Mouse (Mus musculus) embryonic facial prominence, embryonic 13.5 days (tissue): ENCODE measurements at regions not wholly inside any gene's neighbourhood (a gene's known extent, or its start where the extent isn't known, plus 50 kb on each side); places are given as distances from the start of the nearest gene placed in this dataset.

Experiments used
- ATAC-seq: fragments of 200-750 bp; cut with Nextera tagmentation; 2 replicates; pipeline ENCODE4 v1.8.0; 2017; ENCODE audit warnings: low read depth; ENCODE audit not compliant: insufficient number of reproducible peaks, insufficient read depth, low FRiP score, low TSS enrichment
- H3K27ac ChIP-seq: fragments of 300-500 bp; sonication (generic); 2 replicates; pipeline ENCODE4 v1.5.1; 2015; ENCODE audit warnings: moderate library complexity, mild to moderate bottlenecking, inconsistent platforms
- H3K27me3 ChIP-seq: fragments of 300-500 bp; sonication (generic); 2 replicates; pipeline ENCODE4 v1.6.1; 2015; ENCODE audit warnings: mild to moderate bottlenecking, inconsistent platforms
- H3K36me3 ChIP-seq: fragments of 300-500 bp; sonication (generic); 2 replicates; pipeline ENCODE4 v1.6.1; 2015; ENCODE audit warnings: mild to moderate bottlenecking, inconsistent platforms
- H3K4me1 ChIP-seq: fragments of 300-500 bp; sonication (generic); 2 replicates; pipeline ENCODE4 v1.6.1; 2015; ENCODE audit warnings: inconsistent platforms
- H3K4me2 ChIP-seq: fragments of 300-500 bp; sonication (generic); 2 replicates; pipeline ENCODE4 v1.6.1; 2015; ENCODE audit warnings: moderate library complexity, mild to moderate bottlenecking, inconsistent platforms
- H3K4me3 ChIP-seq: fragments of 300-500 bp; sonication (generic); 2 replicates; pipeline ENCODE4 v1.5.1; 2015; ENCODE audit warnings: mild to moderate bottlenecking, inconsistent platforms
- H3K9ac ChIP-seq: fragments of 300-500 bp; sonication (generic); 2 replicates; pipeline ENCODE4 v1.6.1; 2015; ENCODE audit warnings: mild to moderate bottlenecking, inconsistent platforms
- H3K9me3 ChIP-seq: fragments of 300-500 bp; sonication (generic); 2 replicates; pipeline ENCODE4 v1.6.1; 2016; ENCODE audit warnings: inconsistent platforms
- WGBS: fragments of 180-500 bp; shearing (Covaris S2); methylation state at CpG from one replicate; pipeline ENCODE4 v1.1.7; 2015; ENCODE audit warnings: mixed read lengths; 5-methylcytosine and 5-hydroxymethylcytosine counted together

DNA sequence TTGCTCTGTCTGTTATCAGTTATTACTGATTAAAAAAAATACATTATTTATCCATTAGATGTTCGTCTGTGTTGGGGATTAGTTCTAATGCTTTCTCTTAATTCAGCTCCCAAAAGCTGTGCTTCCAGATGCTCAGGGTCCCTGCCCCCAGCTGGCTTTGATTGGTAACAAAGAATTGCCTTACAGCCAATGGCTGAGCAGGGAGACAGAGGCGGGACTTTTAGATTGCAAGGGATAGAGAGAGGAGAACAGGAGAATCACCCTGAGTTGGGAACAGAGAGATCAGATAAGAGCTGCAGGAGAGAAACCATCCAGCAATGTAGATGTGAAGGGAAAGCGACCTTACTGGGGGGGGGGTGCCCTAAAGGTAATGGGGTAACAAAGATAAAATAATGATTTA is 266.4 kb downstream of the Igsf11 start:
- H3K9ac ChIP-seq: no peak overlapping the region
- H3K36me3 ChIP-seq: no peaks in the 10 kb centered on the region
- no peak for ATAC-seq
- H3K9me3 ChIP-seq: no peaks in the 10 kb centered on the region
- no peak overlapping the region for H3K27ac ChIP-seq
- no peak overlapping the region for H3K4me2 ChIP-seq
- H3K4me1 ChIP-seq: no peaks in the 10 kb centered on the region
- 21% methylated on average over 3 of the region's 3 CpGs for WGBS
- no peaks in the 10 kb centered on the region for H3K27me3 ChIP-seq
- H3K4me3 ChIP-seq: no peak overlapping the region

DNA sequence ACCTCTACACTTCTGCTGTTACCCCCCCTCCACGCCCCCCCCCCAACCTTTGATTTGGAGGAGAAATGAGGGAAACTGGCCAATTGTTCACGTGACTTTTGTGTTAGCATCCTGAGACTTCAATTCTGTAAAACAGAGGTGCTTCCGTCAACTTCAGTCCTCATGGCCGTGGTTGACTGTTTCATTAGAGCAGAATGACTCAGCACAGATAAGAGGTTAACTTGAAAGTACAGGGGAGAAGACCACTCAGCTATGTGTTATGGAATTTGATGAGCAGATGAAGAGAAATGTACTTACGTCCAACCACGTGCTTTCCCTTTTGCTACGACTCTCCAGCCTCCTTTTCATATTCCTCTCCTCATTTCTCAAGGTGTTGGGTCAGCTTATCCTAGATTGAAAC is 267.3 kb downstream of the Igsf11 start:
- ATAC-seq: no peak
- WGBS: 81% methylated on average over 7 of the region's 7 CpGs
- Histone ChIP-seq H3K4me3 (no peak overlapping the region), H3K9me3 (no peaks in the 10 kb centered on the region), H3K4me2 (no peak overlapping the region), H3K27ac (no peak overlapping the region), H3K9ac (no peak overlapping the region), H3K4me1 (no peaks in the 10 kb centered on the region), H3K27me3 (no peaks in the 10 kb centered on the region), H3K36me3 (no peaks in the 10 kb centered on the region)

DNA sequence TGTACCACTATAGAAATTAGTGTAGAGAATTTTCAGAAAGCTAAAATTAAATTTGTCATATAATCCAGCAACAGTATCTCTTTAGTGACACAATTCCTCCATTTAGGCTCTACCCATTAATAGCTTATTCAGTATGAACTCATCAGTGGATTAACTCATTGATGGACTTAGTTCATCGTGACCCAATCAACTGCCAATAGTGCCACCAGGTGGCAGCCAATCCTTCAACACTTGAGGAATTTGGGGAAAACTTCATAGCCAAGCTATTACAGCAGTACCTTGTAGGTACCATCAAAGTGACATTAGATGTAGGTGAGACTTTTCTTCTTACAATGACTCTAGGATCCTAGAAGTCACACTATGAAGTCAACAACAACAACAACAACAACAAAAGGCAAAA is 270.2 kb downstream of the Igsf11 start:
- H3K36me3 ChIP-seq: no peaks in the 10 kb centered on the region
- no peak overlapping the region for H3K4me3 ChIP-seq
- H3K27ac ChIP-seq: no peak overlapping the region
- no peaks in the 10 kb centered on the region for H3K27me3 ChIP-seq
- H3K4me1 ChIP-seq: no peaks in the 10 kb centered on the region
- 25% methylated on average over 1 of the region's 1 CpGs for WGBS
- H3K9me3 ChIP-seq: no peaks in the 10 kb centered on the region
- no peak for ATAC-seq
- H3K9ac ChIP-seq: no peak overlapping the region
- no peak overlapping the region for H3K4me2 ChIP-seq

- Histone ChIP-seq H3K36me3 (no peaks in the 10 kb centered on the region), H3K4me2 (no peak overlapping the region), H3K9ac (no peak overlapping the region), H3K27me3 (no peaks in the 10 kb centered on the region), H3K4me1 (no peaks in the 10 kb centered on the region), H3K27ac (no peak overlapping the region), H3K9me3 (no peaks in the 10 kb centered on the region), H3K4me3 (no peak overlapping the region)
- WGBS: 83% methylated on average over 4 of the region's 4 CpGs
- no peak for ATAC-seq
Measured at GRCm38 (mm10) chr16:39191861-39192260, 299.4 kb downstream of the Igsf11 start.

GRCm38 (mm10) chr16:39195431-39195830 is 303.0 kb downstream of the Igsf11 start:
- no peak overlapping the region for H3K4me2 ChIP-seq
- H3K4me3 ChIP-seq: no peak overlapping the region
- no peaks in the 10 kb centered on the region for H3K36me3 ChIP-seq
- no peaks in the 10 kb centered on the region for H3K27me3 ChIP-seq
- H3K9me3 ChIP-seq: no peaks in the 10 kb centered on the region
- H3K9ac ChIP-seq: no peak overlapping the region
- no peak for ATAC-seq
- 90% methylated on average over 1 of the region's 1 CpGs for WGBS
- no peaks in the 10 kb centered on the region for H3K4me1 ChIP-seq
- H3K27ac ChIP-seq: no peak overlapping the region

GRCm38 (mm10) chr16:39196896-39197295 is 304.4 kb downstream of the Igsf11 start:
- no peak overlapping the region for H3K9ac ChIP-seq
- H3K27me3 ChIP-seq: no peaks in the 10 kb centered on the region
- WGBS: 56% methylated on average over 2 of the region's 2 CpGs
- no peak overlapping the region for H3K4me3 ChIP-seq
- H3K36me3 ChIP-seq: no peaks in the 10 kb centered on the region
- H3K9me3 ChIP-seq: no peaks in the 10 kb centered on the region
- ATAC-seq: no peak
- no peaks in the 10 kb centered on the region for H3K4me1 ChIP-seq
- no peak overlapping the region for H3K4me2 ChIP-seq
- no peak overlapping the region for H3K27ac ChIP-seq

GRCm38 (mm10) chr16:39223551-39223950 is 331.1 kb downstream of the Igsf11 start:
- Histone ChIP-seq H3K4me2 (no peak overlapping the region), H3K4me3 (no peak overlapping the region), H3K27ac (no peak overlapping the region), H3K36me3 (no peaks in the 10 kb centered on the region), H3K9ac (no peak overlapping the region), H3K9me3 (0 out of 2 replicates have a peak, but pooled peaks cover 5% of the 10 kb centered on the region), H3K27me3 (no peaks in the 10 kb centered on the region), H3K4me1 (no peaks in the 10 kb centered on the region)
- 74% methylated on average over 8 of the region's 8 CpGs for WGBS
- ATAC-seq: no peak

GRCm38 (mm10) chr16:39229501-39229900 is 337.0 kb downstream of the Igsf11 start:
- ATAC-seq: no peak
- no peaks in the 10 kb centered on the region for H3K36me3 ChIP-seq
- no peaks in the 10 kb centered on the region for H3K4me1 ChIP-seq
- H3K27ac ChIP-seq: no peak overlapping the region
- H3K4me2 ChIP-seq: no peak overlapping the region
- no peaks in the 10 kb centered on the region for H3K27me3 ChIP-seq
- H3K4me3 ChIP-seq: no peak overlapping the region
- 0 out of 2 replicates have a peak, but pooled peaks cover 5% of the 10 kb centered on the region for H3K9me3 ChIP-seq
- 80% methylated on average over 7 of the region's 7 CpGs for WGBS
- H3K9ac ChIP-seq: no peak overlapping the region

GRCm38 (mm10) chr16:39230439-39230838 is 338.0 kb downstream of the Igsf11 start:
- Histone ChIP-seq H3K27ac (no peak overlapping the region), H3K4me1 (no peaks in the 10 kb centered on the region), H3K36me3 (no peaks in the 10 kb centered on the region), H3K9me3 (0 out of 2 replicates have a peak, but pooled peaks cover 5% of the 10 kb centered on the region), H3K4me3 (no peak overlapping the region), H3K9ac (no peak overlapping the region), H3K4me2 (no peak overlapping the region), H3K27me3 (no peaks in the 10 kb centered on the region)
- WGBS: 14% methylated on average over 3 of the region's 3 CpGs
- ATAC-seq: no peak

DNA sequence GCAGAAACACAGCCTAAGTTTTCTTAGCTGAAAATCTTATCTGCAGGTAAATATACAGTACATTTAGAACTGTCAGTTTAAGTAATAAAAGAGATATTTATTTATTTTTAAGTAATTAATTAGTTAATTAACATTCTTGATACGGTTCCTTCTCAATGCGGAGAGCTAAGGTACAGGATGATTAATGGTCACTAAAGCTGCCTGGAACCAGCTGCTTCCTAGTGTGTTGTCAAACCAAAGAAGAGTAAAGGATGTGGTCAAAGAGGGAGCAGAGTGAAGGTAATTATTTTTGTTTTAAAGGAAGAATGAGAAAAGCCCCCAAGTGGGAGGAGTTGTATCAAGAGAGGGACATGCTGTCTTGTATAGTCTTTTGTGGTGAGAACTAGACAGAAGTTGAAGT is 341.8 kb downstream of the Igsf11 start:
- Histone ChIP-seq H3K27ac (no peak overlapping the region), H3K9ac (no peak overlapping the region), H3K4me1 (no peaks in the 10 kb centered on the region), H3K27me3 (no peaks in the 10 kb centered on the region), H3K36me3 (no peaks in the 10 kb centered on the region), H3K4me3 (no peak overlapping the region), H3K4me2 (no peak overlapping the region), H3K9me3 (no peaks in the 10 kb centered on the region)
- WGBS: 83% methylated on average over 2 of the region's 2 CpGs
- no peak for ATAC-seq

DNA sequence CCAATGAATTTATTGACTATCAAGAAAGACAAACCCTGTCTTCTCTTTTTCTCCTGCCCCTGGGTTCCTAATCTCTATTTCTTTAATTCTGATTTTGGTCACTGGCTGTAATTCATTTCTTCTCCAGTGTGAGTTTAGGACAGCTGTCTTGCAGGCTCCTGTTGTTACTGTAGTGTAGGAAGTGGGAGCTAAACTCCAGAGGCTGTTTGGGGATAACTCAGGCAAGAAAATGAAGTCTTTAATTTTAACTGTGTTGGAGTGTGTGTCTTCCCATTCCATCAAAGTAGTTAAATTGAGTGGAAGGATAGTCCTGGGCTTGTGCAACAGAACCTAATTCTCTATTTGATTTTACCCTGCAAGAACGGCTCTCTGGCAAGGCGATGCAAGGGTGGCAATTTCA is 381.0 kb downstream of the Igsf11 start:
- 88% methylated on average over 2 of the region's 2 CpGs for WGBS
- H3K4me2 ChIP-seq: no peak overlapping the region
- H3K9ac ChIP-seq: no peak overlapping the region

DNA sequence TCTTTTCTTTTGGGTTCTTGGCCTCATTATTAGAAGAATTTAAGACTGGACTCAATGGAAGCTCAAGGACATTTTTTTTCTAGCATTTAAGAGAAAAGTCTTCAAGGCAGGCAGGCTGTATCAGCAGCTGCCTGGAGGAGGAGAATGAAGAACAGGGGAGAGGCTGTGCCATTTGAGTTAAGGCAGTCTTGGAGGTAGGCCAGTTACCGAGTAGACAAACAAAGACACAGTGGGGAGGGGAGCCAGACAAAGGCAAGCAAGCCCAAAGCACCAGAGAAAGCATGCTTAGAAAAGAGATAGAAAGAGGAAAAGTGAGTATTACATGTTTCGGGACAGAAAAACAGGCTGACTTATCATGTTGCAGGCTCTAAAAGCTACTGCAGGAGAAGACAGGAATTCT is 392.0 kb downstream of the Igsf11 start:
- no peaks in the 10 kb centered on the region for H3K4me1 ChIP-seq
- no peaks in the 10 kb centered on the region for H3K36me3 ChIP-seq
- H3K9ac ChIP-seq: no peak overlapping the region
- H3K4me2 ChIP-seq: no peak overlapping the region
- 51% methylated on average over 2 of the region's 2 CpGs for WGBS
- no peak overlapping the region for H3K27ac ChIP-seq
- H3K4me3 ChIP-seq: no peak overlapping the region
- no peak for ATAC-seq
- H3K27me3 ChIP-seq: no peaks in the 10 kb centered on the region
- no peaks in the 10 kb centered on the region for H3K9me3 ChIP-seq

More for the DNA sequence above, 381.0 kb downstream of the Igsf11 start:
- Histone ChIP-seq H3K9me3 (no peaks in the 10 kb centered on the region), H3K4me1 (no peaks in the 10 kb centered on the region), H3K4me3 (no peak overlapping the region), H3K27ac (no peak overlapping the region), H3K36me3 (no peaks in the 10 kb centered on the region), H3K27me3 (no peaks in the 10 kb centered on the region)
- no peak for ATAC-seq
